Mouse (Mus musculus) adrenal gland, adult (tissue): ENCODE data around the gene Retn.

ENCODE experiments used
- DNase-seq, 2 experiments: peaks; one replicate each; pipeline ENCODE4 v3.0.0; 2022 to 2023; ENCODE audit warnings: low spot score in 1 of 2; ENCODE audit not compliant: inconsistent age in 2 of 2

The Retn gene

DNA sequence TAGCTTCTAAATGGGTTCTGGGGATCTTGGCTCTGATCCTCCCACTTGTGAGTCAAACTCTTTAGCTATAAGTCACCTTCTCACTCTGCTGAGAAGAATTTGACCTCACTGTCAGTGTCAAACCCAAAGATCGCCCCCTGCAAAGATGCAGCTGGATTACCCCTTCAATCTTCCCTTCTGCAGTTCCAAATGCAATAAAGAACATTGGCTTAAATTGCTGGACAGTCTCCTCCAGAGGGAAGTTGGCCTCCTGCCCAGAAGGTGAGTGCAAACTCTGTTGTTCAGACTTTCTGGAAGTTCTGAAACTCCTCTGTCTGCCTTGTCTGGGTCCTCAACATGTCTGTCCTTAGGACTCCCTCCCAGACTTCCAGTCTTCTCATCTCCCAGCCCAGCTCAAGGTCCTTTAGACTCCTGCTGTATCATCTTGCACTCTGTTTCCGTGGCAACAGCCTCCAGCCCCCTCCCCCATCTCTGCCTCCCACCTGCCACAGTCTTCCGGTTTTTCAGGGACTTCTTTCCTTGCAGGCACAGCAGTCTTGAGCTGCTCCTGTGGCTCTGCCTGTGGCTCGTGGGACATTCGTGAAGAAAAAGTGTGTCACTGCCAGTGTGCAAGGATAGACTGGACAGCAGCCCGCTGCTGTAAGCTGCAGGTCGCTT is 1.3 kb downstream of the Retn start:
- DNase-seq: no peak

DNA sequence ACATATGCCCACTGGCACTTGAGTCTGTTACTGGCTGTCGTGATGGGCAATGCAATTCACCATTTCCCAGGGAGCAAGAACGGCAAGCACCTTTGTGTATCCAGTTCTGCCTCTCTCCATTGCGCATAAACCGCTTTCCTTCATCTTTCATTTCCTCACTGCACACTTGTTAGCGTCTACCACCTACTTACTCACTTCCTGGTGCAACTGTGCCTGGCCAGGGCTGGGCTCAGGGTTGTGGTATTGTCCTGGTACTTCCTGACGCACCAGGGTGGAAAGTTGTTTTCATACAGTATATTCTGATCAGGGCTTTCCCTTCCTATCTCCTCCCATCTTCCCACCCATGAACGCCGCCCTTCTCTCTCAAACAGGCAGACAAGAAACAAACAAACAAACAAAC is 5.3 kb downstream of the Retn start:
- DNase-seq: no peak

DNA sequence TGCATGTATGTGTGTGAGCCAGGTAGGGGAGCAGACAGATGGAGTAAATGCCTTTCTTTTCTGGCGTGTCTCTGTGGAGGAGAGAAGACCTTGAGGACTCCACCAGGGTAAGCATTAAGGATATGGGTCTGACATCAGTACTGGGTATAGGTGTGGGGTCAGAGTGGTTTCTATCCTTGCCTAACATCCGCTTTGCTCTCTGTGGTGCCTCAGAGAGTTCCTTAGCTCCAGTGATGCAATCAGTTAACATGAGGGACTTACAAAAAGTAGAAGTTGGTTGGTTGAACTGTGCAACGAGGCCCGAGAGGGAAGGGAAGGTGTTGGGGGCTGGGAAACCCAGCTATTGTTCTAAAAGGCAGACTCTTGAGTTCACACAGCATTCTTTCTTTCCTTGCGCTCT is 8.8 kb downstream of the Retn start:
- DNase-seq: no peak

DNA sequence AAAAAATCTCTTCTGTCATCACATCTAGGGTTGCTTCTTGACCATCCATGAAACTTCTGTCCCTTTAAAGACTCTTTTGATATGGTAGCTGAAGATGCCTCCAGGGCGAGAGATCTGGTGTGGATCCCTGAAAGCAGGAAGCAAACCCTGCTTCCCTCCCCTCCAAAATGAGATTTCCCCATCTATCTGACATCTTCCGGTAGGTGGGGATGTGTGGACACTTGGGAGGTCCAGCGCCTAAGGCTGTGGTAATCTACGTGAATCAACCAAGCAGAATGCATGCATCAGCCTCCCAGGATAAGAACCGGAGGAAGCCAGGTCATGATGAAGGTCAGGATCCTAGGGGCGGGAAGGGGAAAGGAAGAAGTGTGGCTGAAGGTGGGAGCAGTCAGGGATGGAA is 9.9 kb downstream of the Retn start, which contains the start of gene Mcemp1:
Gene Mcemp1, plus strand, starts transcription at position 248 of the 400 bp plus-strand sequence.
- no peak for DNase-seq

- DNase-seq: no peak
These were observed 14.8 kb downstream of the Retn start for GRCm38 (mm10) chr8:3670388-3670787.

DNA sequence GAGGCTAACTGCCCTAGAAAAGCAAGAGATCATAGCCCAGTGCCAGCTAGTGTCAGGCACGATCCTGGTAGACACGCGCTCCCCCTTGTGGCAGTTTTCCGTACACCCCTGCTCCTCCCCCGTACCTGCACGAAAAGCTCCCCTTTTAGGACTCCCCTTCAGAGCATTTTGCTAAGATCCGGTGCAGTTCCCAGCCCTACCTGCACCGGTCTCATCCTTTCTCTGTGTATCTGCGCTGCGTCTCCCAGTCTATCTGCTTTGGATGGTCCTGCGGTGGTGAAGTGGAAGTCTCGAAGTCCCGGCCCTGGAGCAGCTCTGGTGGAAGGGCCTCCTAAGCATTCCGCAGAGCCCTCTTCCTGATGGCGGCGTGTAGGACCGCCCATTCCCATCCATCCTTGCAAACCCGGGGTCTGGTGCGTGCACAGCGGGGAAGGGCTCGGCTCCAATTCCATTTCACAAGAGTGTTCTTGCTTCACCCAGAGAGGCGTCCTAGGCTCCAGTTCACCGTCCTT is 16.5 kb downstream of the Retn start, which contains the start of gene Fcor:
Gene Fcor, minus strand, starts transcription at position 383 of the 512 bp plus-strand sequence.
- DNase-seq: peak; percentile 80 to 96

DNA sequence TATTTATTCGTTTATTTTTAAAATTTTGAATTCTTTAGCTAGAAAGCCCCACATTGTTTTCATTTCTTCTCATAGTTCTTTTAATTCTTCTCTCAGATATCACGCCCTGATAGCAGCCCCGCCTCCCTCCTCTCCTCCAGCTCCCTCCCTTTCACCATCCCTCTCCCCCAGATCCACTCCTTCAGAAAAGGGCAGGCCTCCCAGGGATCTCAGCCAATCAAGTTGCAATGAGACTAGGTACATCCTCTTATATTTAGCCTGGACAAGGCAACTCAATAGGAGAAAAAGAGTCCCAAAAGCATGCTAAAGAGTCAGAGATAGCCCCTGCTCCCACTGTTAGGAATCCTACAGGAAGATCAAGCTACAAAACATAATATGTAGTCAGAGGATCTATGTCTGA is 19.1 kb downstream of the Retn start:
- no peak for DNase-seq

DNA sequence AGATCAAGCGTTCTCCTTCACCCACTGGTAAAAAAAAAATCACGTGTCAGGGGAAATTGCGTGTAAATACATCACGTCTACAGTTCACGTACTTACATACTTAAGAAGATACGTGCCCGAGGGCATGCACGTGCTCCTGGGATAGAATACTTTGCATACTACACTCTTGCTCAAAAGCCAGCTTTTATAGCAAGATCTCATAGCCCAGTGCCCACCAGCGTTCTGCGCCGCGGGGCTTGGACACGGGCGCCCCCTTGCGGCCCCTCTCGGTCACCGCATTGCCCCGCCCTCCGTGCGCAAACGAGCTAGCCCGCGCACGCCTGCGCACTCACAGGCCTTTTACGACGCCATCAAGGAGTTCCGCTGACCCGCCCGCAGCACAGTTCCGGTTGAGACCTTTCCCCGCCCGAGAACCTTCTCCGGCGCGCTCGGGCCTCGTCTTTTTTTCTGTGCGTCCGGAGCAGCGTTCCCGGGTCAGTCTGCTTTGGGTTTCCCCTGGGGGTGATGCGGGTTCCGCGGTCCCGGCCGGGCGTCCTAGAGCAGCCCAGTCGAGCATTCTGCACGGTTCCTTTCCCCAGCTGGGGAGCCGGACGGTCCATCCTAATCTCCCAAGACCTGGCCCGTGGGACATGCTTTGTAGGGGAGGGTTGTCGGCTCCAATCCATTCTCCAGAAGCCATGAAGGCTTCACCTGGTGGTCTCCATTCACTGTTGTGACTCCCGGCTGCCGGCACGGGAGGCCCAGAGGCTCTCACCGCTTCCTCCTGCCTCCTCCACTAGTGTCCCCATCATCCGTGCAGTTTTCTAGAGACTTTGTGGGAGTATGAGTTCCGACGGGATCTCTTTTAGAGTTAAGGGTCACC is 20.8 kb downstream of the Retn start, which contains the start of gene Trappc5:
Gene Trappc5, plus strand, starts transcription at position 169 of the 862 bp plus-strand sequence.
- DNase-seq: peak; percentile 95 to 98

DNA sequence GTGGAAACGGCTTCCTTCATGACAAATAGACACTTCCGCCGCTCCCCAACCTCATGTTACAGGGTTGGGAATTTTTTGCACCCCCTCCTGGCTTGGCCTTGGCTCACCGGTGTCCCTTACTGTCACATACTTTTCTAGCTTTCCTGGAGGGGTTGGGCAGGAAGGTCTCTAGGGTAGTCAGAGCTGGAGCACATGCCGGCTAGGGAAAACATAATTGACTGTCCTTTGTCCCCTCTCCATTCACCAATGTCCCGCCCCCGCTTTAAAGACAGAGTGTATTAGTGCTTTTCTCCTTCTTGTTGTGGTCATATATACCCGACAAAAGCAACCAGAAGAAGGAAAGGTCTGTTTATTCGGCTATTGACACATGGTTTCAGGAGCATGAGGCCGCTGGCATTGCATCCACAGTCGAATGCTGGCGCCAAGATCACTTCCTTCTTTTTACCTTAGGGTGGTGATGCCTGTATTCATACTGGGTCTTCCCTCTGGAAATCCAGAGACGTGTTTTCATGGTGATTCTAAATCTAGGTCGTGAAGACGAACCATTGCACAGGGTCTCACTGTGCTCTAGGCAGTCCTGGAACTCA is 21.5 kb downstream of the Retn start:
- peak in 1 of 2 experiments; percentile 46 for DNase-seq

DNA sequence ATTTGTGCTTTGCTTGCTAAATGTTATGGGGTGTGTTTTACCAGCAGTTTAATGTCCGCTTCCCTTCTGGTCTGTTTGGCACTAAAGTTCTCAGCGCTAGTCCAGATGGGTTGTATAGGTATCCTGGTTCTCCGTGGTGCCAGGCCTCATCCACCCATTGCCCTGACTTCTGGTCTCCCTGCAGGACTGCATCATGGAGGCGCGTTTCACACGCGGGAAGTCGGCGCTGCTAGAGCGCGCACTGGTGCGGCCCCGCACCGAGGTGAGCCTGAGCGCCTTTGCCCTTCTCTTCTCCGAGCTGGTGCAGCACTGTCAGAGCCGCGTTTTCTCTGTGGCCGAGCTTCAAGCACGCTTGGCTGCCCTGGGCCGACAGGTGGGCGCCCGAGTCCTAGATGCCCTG is 23.3 kb downstream of the Retn start:
- DNase-seq: no peak

DNA sequence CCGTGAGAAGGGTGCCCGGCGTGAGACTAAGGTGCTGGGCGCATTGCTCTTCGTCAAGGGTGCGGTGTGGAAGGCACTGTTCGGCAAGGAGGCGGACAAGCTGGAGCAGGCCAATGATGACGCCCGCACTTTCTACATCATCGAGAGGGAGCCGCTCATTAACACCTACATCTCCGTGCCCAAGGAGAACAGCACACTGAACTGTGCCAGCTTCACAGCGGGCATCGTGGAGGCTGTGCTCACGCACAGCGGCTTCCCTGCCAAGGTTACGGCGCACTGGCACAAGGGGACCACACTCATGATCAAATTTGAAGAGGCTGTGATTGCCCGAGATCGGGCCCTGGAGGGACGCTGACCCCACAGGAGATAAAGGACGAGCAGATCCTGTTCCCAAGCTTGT is 23.7 kb downstream of the Retn start:
- DNase-seq: no peak

GRCm38 (mm10) chr8:3679656-3680055 is 24.1 kb downstream of the Retn start:
- no peak for DNase-seq

DNA sequence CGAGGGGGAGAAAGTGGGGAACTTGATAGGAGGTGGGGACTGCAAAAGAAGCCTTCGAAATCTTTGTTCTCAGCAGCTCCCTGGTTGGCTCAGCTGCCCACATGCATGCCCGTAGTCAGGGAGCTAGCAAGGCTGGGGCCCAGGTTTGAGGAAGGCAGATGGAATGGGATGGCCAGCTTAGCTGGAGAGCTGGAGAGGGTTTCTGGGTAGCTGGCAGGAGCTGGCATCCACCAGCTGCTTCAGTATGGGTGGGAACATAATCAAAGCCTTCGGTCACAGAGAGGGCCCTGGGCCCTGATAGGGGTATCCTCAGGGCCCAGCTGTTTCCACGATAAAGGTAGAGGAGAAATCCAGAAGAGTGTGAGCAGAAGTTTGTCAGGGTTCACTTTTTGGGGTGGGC is 26.9 kb downstream of the Retn start:
- DNase-seq: no peak

DNA sequence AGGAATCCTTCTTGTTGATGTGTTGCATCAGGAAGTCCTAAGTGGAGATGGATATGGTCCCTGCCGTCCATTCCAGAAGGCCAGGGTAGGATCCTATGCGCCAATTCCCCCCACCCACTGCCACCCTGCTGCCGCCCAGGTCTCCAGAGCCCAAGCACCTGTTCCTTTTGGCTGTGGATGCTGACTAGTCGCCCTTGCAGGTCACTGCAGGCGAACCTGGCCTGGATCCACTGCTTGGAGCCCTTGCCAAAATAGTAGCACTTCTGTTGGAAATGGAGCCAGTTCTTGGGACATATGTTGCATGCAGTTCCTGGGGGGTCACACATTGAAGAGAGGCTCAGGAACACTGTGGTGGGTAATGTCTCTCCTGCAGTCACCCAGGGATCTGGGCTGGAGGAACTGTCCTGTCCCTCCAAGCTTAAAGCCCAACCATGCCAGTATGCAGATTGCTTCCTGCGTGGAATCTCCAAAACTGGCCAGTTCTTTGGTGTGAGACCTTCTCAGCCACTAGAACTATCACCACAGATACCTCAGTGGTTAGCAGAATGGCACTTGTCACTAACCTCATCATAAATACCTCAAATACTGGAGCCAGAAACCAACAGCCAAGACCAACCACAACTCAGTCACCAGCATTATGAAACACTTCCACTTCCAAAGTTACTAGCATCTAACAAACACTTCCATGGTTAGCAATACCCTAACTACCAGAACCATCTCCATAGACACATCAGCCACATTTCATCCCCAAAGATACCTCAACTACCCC is 28.0 kb downstream of the Retn start:
- DNase-seq: no peak

- DNase-seq: no peak
These were observed 29.0 kb downstream of the Retn start for GRCm38 (mm10) chr8:3684530-3684929.

GRCm38 (mm10) chr8:3685422-3685821 is 29.9 kb downstream of the Retn start:
- DNase-seq: no peak

GRCm38 (mm10) chr8:3687537-3687936 is 32.0 kb downstream of the Retn start:
- DNase-seq: no peak

DNA sequence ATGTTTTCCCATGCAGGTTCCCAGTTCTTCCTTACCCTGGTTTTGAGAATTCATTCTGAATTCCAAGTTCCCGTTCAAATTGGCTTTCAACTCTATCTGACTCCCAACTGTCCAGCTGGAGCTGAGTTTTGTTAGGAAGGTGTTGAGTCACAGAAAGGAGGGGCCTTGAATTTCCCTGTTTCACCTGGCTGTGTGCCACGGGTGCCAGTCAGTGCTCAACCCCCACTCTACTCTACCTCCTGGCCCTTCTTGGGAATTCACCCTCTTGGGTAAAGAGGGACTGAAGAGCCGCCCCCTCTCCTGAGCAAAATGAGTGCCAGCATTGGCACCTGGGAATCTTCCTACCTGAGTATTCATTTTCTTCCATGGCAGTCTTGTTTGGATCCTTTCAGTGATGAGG is 35.2 kb downstream of the Retn start:
- DNase-seq: no peak

DNA sequence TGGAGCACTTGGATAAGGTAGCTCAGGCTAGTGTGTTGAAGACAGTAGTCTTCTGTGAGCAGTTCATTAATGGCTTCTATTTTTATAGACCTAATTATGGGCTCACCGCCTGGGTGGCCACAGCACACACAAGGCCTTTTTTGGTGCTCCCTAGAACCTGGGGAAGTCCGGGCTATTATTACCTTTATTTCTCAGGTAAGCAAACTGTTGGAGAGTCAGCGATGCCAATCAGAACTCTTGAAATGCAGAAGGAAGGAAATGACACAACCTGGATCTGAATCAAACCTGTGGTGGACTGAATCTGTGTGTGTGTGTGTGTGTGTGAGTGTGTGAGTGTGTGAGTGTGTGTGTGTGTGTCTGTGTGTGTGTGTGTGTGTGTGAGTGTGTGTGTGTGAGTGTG is 38.6 kb downstream of the Retn start, which contains the start of gene Fcer2a:
Gene Fcer2a, minus strand, starts transcription at position 55 of the 400 bp plus-strand sequence.
- no peak for DNase-seq

DNA sequence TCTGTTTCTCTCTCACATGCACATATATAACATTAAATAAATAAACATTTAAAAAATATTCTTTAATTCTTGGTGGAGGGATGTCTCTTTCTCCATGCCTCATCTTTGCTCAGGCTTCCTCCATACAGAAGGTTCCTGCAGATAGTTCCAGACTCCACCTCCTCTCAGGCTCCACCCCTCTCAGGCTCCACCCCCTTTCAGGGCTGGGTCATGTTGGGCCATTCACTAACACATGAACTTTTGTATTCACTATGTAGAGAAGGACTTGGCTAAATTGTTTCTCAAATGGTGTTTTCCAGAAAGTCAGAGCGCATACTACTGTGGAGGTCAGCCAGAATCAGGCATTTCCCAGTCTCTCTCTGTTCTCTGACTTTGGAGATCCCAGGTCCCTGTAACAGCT is 45.9 kb downstream of the Retn start:
- DNase-seq: no peak

GRCm38 (mm10) chr8:3705711-3706110 is 50.1 kb downstream of the Retn start:
- peak in 1 of 2 experiments; percentile 44 for DNase-seq
